Mouse (Mus musculus) megakaryocyte, adult 5-6 weeks (primary cell): Measurements from ENCODE around the gene 1700030K09Rik. TPM values are rescaled to one million over a fixed set of nuclear protein-coding genes. Genes with fewer than 3 reads are reported as not detected.
A peak's percentile ranks its signal among the peaks of the same experiment; 100 is the strongest.

Experiments
- ATAC-seq: 2 replicates; pipeline ENCODE4 v1.8.0; 2016; ENCODE audit warnings: mild to moderate bottlenecking, inconsistent platforms; ENCODE audit not compliant: poor library complexity, severe bottlenecking
- total RNA-seq, 2 experiments: library from RNA; stranded (forward) in 1 of 2; stranded (reverse) in 1 of 2; fragments of 153-499, 151-499 nt in 1 of 2; fragments of 221-1000, 200-1000 nt in 1 of 2; gene quantifications; 2 replicates each; pipeline versions ENCODE4 v1.2.3 to v1.2.4; 2015 to 2017

The 1700030K09Rik gene
- total RNA-seq (2015) (0.89 and 1.5 TPM in 2 replicates), total RNA-seq (2017) (2.8 and 3.0 TPM in 2 replicates)

DNA sequence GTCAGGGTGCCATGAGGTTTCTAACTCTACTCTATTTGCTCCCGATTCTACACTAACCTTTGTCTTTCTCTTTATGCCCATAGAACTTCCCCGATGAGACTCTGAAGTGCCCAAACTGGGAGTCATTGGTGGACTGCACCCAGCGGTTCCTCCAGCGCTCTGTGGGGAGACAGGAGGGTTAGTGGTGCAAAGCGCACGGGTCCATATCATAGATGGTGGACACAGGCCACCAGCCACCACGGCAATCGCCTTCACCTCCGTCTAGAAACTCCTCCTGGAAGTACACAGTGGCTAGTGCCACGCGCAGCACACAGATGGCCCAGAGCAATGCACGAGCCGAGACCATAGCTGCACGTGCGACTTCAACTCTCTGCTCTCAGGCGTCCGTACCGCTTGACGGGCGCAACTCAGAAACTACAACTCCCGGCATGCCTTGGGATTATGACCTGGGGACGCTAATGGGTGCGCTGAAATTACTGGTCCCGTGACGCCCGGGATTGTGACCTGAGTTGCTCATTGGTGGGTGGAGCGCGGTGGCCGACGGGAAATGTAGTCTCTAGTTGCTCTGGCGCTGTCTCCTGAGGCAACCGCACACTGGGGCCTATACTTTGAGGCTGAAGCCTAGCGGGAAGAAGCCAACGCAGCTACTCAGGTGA lies at the start of gene 1700030K09Rik, which contains the start of gene Calr3:
Gene 1700030K09Rik, plus strand, starts transcription at position 543 of the 656 bp plus-strand sequence.
Gene Calr3, minus strand, starts transcription at position 533 of the 656 bp plus-strand sequence.
- ATAC-seq = peak; percentile 100

DNA sequence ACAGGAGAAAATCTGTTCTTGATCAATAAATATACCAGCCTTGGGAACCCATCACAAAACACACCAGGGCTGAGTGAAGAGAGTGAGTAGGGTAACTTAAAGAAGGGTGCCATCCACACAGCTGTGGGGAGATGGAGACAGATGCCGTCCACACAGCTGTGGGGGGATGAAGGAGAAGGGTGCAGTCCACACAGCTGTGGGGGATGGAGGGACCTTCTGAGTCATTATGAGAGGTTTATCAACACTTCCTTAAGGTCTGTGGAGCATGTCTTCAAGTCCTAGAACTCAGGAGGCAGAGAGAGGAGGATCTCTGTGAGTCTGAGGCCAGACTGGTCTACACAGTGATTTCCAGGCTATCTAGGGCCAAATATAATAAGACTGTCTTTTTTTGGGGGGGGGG lies 42.3 kb upstream of the 1700030K09Rik start:
- ATAC-seq = no peak

DNA sequence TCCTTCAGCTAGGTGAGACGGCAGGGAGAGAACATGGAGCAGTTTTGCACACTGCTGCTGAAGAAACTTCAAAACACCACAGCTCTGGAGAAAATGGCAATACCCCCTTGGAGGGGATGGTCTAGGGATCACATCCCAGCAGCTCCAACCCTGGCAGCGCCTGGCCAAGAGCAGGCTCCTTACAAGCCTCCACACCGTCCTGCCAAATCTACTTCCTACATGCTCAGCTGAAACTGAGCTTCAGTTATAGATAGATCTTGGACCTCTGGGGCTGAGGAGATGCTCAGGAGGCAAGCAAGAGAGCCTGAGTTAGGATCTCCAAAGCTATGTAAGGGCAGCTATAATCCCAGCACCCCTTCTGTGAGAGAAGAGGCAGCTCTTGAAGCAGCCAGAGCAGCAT lies 40.7 kb upstream of the 1700030K09Rik start:
- ATAC-seq = no peak

DNA sequence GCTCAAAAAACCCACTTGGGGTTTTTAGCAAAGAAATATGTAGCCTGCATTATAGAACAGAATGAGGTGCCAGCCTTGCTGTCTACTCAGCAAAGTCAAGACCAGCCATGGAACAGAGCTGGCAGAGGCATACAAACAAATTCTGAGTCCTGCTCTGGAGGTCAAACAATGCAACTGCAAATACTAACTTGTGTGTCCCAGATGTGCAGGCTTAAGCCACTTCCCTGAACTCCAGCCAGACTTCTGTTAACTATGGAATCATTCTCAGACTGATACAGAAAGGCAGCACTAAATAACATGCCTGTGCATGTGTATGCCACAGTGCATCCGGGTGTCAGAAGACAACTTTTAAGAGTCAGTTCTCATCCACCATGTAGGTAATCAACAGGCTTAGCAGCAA lies 35.8 kb upstream of the 1700030K09Rik start:
- no peak for ATAC-seq

DNA sequence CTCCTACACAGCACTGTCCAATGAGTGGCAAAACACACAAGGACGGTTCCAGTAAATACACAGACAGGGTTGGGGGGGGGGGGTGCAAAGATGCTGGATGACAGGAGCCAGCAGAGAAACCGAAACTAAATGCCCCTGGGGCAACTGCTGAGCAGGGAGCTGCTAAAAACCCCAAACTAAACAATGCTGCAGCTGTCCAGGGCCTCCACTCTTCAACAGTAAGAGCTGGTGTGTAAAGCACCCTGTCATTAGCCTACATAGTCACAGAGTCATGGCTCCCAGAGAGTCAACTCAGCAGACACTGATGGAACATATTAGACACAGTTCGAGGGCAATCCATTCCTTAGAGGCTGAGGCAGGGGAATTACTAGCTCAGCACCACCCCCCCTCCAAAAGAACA lies 34.2 kb upstream of the 1700030K09Rik start:
- ATAC-seq = no peak

DNA sequence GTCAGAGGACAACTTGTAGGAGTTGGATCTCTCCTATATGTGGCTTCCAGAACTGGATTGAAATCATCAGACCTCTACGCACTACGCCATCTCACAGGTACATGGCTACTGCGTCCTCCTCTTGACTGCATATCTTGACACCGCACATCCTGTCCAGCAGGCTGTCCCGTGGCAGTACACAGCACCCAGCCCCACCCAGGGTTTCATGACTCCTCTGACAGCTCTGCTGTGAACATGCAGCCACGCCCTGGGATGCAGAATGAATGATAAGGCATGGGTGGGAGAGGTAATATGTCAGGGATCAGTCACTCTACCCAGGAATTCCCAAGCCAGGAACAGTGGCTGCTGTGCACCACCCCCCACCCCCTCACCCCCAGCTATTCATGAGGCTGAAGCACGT lies 29.8 kb upstream of the 1700030K09Rik start:
- ATAC-seq = peak; percentile 47; the same call in 1 of the 2 replicates

DNA sequence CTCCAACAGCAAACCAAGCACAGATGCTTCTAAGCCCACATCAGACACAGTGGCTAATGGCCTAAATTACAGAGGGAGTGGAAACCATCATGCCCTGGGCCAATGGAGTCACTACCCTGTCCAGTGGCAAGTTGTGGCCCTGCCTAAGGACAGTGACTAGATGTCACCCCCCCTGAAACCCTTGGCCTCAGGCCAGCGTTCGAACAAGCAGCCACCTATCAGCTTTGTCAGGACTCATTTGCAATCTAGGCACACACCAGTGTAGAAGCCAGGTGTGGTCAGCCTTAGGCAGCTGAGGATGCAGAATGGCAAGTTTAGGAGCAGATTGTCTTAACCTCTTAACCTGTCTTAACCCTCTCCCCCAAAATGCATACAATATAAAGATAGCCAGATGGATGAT lies 28.4 kb upstream of the 1700030K09Rik start:
- no peak for ATAC-seq

DNA sequence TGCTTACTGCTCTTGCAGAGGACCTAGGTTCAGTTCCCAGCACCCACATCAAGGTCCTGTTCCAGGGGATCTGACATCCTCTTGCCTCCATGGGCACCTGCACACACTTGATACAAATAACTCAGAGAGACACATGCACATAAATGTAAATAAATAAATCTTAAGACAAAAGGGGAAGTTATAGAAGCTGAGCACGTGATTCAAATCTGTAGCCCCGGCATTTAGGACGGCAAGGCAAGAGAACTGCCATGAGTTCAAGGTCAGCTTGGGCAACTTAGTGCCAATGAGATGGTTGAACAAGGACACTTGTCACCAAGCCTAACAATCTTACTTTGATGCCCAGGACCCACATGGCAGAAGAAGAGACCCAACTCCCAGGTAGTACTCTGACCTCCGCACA lies 25.6 kb upstream of the 1700030K09Rik start:
- no peak for ATAC-seq

DNA sequence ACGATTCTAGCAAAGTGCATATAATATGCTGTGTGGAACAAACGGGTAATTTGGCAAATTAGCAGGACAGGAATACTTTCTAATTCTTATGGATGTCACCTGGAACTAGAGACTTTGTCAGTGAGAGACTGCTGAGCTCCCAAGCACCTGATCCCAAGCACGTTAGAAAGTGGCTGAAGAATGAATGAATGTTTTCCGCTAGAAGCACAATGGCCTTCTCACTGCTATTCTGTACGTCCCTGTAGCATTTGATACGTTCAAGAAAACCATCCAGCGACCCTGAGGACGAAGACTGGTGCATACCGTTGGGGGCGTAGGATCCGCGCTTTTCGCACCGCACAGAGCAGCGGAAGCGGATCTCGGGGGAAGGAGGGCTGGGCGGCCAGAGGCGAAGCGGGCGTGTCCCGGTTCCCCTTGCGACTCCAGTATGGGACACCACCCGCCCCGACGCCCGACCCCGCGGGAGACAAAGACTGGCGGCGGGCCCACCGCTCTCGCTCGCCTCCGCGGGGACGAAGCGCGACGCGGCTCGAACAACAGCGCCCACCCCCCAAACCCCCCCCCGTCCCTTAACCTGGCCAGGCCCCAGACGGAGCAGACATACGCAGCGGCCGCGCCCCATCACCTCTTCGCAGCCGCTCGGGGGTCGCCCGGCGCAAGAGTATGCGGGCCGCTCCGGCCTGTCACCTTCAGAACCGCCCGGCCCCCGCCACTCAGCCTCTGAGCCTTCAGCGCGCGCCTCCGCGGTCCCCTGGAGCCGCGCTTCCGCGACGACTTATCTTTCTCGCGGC lies 22.9 kb upstream of the 1700030K09Rik start:
- ATAC-seq = peak; percentile 49

DNA sequence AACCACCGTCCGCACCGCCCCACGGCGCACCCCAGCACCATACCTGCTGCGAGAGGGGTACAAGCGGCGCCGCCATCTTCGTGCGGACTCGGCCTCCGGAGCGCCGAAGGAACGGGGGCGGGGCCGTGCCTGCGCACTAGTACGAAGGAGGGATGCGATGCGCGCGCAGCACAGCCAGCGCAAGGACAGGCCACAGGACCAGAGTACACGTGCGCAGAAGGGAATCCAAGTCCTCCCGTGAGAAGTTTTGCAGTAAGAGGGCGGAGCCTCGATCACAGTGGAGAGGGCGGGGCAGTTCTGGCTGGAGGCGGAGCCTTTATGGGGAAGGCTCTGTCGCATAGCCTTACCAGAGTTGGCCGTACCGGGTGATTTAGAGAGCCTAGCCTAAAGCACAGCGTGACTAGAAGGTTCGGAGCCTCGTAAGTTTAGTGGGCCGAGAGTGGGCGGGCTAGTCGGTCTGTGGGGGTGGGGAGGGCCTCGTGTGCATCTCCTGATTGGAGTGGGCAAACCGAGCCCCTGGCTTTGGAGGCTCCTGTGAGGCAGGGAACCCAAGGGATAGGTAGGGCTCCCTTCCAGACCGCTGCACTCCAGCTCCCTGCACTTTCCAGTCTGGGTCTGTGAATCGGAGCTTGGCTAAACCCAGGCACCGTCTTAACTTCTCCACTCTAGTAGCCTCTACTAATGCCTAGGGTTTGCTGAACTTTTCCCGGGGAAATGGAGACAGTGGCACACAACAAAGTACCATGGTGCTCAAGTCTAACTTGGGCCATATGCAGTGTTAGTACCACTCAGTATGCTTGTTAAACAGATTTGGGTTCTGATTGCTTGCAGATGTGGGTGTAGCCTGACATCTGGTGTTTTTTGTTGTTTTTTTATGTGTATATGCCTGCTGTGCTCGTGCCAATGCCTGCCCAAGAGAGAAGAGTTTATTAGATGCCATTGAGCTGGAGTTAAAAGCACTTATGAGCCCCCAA lies 22.0 kb upstream of the 1700030K09Rik start, which contains the start of gene Eps15l1:
Gene Eps15l1, minus strand, starts transcription at position 99 of the 974 bp plus-strand sequence.
- peak; percentile 94 for ATAC-seq

DNA sequence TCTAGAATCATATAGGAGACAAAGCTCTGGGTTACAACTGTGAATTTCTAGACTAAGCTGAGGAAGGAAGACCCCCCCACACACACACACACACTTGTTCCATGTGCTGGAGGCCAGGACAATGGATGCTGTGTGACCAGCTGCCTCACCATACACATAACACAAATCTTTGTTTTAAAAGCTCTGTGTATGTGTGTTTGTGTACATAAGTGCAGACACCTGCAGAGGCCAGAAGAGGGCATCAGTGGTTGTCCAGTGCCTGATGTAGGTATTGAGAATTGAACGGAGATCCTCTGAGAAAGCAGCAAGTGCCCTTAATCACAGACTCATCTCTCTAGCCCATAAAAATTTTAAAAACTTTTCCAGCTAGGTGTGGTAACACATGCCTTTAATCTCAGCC lies 20.8 kb upstream of the 1700030K09Rik start:
- no peak for ATAC-seq

DNA sequence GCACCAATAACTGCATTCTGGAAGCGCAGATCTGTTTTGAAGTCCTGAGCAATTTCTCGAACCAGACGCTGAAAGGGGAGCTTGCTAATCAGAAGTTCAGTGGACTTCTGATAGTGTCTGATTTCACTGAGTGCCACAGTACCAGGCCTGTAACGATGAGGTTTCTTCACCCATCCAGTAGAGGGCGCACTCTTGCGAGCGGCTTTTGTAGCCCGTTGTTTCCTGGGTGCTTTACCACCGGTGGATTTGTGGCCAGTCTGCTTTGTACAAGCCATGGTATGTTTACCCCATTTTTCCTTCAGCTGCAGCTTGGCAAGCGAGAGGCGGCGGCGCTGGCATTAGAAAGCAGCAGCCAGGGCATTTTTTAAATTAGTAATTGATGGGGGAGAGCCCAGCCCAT lies 14.0 kb upstream of the 1700030K09Rik start:
- no peak; the same call in 1 of the 2 replicates for ATAC-seq

DNA sequence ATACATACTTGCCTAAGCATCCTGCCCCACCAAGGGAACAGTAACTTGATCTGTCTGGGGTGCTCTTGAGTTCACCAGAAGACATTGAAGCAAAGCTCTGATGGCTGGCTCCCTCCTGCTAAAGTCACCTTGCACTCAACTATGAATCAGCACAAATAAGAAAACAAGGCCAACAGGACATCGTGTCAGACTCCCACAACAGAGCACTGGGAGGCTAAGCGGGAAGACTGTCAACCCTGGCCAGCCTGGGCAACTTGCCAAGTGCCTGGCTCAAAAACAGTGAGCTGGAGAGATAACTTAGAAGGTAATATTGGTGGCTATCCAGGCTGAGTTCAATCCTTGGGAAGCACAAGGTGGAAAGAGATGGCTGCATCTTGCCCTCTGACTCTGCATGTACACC lies 8.7 kb upstream of the 1700030K09Rik start:
- ATAC-seq = no peak

DNA sequence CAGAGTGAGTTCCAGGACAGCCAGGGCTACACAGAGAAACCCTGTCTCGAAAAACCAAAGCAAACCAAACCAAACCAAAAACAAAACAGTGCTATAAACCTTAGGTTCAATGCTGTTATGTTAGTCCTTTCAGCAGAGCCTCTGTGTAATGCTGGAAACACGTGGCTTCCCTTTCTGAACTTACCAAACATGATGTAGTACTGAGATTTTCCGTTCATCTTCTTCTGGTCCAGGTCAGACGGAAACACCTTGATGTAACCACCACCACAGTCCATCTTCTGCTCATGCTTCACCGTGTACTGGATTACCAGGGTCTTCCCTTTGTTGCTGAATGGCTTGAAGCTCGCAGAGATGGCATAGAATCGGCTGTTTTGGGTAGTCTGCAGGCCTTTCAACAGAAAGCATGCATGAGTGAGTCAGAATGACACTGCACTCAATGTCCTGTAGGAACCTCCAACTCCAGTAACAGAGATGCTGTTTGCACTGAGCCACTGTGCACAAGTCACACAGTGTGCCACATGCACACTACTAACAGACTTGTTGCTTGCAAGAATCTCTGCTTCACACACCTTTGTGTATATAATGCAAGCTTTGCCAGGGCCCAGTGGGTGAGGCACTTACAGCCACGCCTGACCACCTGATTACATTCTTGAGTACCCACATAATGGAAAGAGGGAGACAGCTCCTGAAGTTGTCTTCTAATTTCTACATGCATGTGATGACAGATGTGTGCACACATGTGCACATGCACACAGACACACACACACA lies 5.2 kb upstream of the 1700030K09Rik start:
- no peak for ATAC-seq

DNA sequence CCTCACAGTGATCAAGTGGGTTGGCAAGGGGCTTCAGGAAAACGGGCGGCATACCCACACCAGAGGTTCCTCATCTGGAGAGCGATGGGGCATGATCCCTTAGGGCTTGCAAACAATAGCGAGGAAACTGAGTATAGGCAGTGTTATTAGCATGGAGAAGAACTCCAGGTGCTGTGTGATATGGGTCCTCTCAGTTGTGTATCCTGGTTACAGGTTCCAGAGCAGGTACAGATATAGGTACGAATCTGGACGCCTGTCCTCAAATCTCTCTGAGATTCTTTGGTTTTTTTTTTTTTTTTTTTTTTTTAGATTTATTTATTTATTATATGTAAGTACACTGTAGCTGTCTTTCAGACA lies 292 bp downstream of the 1700030K09Rik start:
- ATAC-seq = peak; percentile 43

DNA sequence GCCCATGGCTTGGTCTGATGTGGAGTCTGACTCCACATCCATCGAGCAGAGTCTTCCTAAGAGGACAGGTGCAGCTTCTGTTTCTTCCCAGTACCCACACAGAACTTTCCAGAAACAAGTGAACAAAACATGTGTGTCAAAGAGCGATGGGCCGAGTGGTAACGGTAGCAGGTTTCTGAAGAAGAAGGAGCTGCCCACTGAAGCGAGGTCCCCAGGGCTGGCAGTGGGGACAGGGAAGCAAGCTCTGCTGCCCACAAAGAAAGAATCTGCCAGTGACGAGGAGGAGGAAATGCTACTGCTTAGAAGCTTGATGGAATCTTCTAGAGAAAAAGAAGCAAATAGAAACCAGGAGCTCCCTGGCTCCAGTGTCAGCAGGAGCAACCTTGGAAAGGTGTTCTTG lies 1.4 kb downstream of the 1700030K09Rik start:
- ATAC-seq = no peak

DNA sequence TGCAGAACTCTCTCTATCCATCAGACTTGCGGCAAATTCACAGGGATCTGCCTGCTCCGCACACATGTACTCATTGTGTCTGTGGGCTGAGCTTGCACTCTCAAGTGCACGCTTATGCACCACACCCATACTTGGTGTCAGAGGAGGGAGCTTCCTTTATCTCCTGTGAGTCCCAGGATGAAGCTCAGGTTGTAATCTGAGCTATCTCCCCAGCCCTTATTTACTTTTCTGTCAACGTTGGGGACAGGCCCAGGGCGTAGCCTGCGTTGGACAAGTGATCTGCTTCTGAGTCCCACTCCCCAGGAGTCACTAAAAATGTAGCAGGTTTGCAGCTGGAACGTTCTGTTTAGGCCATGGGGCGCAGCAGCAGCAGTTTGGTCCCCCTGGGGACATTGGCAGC lies 7.8 kb downstream of the 1700030K09Rik start:
- no peak for ATAC-seq

DNA sequence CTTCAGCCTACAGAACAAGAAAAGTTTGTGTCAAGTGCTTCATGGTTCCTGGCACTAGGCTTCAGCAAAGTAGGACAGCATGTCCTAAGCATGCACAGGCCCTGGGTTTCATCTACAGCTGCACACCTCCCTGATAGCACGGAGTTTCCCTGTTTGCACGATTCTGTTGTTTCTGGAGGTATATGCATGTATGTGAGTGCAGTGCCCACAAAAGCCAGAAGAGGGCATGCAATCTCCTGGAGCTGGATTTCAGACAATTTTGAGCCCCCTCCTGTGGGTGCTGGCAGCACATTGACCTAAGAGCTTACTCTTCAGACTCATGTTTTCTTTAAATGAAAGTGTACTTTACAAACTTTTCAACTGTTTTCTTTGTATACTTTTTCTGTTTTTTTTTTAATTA lies 10.2 kb downstream of the 1700030K09Rik start:
- no peak for ATAC-seq

DNA sequence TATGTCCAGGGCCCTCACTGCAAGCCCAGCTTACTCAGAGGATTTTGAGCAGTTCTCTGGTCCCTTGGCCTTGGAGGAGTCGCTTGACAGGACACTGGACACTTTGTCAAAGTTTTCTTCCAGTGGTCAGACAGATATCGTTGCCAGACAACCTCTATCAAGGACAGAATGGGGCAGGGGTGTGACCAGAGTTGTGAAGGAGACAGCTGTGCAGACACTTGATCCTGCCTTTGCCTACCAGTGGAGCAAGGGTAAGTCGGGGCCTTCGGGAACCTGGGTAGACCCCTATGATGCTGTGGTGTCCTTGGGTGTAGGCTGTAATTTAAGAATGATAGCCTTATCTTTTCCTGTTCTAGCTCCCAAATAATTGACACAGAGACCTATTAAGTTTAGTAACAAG lies 11.6 kb downstream of the 1700030K09Rik start:
- no peak for ATAC-seq

DNA sequence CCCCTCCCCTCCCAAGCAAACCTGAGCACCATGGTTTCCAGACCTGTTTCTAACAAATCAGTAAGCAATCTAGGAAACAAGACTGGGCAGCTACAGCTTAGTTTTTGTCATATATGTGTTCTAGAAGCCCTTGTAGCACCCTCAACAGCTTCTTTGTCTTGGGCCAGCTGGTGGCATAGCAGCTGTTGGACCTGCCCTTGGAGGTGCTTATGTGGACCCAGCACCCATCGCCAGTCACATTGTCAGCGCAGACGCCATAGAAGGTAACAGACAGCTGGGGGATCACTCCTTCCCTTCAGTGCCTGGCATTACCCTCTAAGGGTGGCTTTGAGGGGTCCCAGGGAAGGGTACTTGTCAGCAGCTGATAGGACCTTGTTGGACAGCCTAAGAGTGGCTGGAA lies 14.1 kb downstream of the 1700030K09Rik start:
- ATAC-seq = no peak
